Mouse (Mus musculus) macrophage (primary cell): ENCODE measurements around the gene Papolb. TPM values are rescaled to one million over a fixed set of nuclear protein-coding genes. Genes with fewer than 3 reads are reported as not detected.

Experiments
- H3K27ac ChIP-seq: fragments of 350-480 bp; formaldehyde crosslinking; 2 replicates; pipeline ENCODE4 v1.9.0; 2021
- H3K36me3 ChIP-seq: fragments of 350-480 bp; formaldehyde crosslinking; 2 replicates; pipeline ENCODE4 v1.9.0; 2021; ENCODE audit errors: inconsistent target
- H3K4me3 ChIP-seq: fragments of 350-480 bp; formaldehyde crosslinking; 2 replicates; pipeline ENCODE4 v1.9.0; 2021; ENCODE audit errors: inconsistent target
- H3K79me2 ChIP-seq: fragments of 350-480 bp; formaldehyde crosslinking; 2 replicates; pipeline ENCODE4 v1.9.0; 2021; ENCODE audit errors: inconsistent target
- WGBS: methylation state at CpG from one replicate; pipeline ENCODE4 v1.1.7; 2026; ENCODE audit warnings: inconsistent platforms; ENCODE audit not compliant: missing documents; 5-methylcytosine and 5-hydroxymethylcytosine counted together
- polyA plus RNA-seq: library from polyadenylated mRNA; stranded (reverse); fragments of 250-400 nt; gene quantifications from 3 replicates; pipeline ENCODE4 v1.2.4, GENCODE M21; 2018; ENCODE audit warnings: inconsistent platforms
- total RNA-seq, 78 experiments: library from RNA; depleted of rRNA; stranded (reverse); fragments of 250-400 nt; gene quantifications; 1 replicate in 9 of 78; 2 replicates in 24 of 78; 3 replicates in 43 of 78; 4 replicates in 2 of 78; pipeline ENCODE4 v1.2.4; 2018; ENCODE audit warnings: inconsistent platforms in 56 of 78

Papolb gene
- not detected for total RNA-seq (2018; cell fraction: chromatin; rRNA removed)
- not detected for total RNA-seq (2018; cell fraction: cytosol; rRNA removed)
- not detected for total RNA-seq (2018; cell fraction: nucleus; rRNA removed)
- polyA plus RNA-seq: not detected in 3 replicates

- no peak within 1 kb of the TSS for H3K4me3 ChIP-seq
- 54% methylated on average over 30 of the region's 41 CpGs for WGBS
- no peak within 1 kb of the TSS for H3K27ac ChIP-seq
- H3K36me3 ChIP-seq: no peaks in the 10 kb centered on the region
- H3K79me2 ChIP-seq: no peaks in the 10 kb centered on the region
These were observed at the start of gene Papolb for GRCm38 (mm10) chr5:142529915-142530314. Gene Papolb, minus strand, starts transcription at chr5:142530076.

- Histone ChIP-seq H3K27ac (no peak overlapping the region), H3K79me2 (no peaks in the 10 kb centered on the region), H3K36me3 (no peaks in the 10 kb centered on the region), H3K4me3 (no peak overlapping the region)
- 90% methylated on average over 10 of the region's 10 CpGs for WGBS
These were observed 48.3 kb upstream of the Papolb start for GRCm38 (mm10) chr5:142578192-142578591.

GRCm38 (mm10) chr5:142576832-142577231 lies 47.0 kb upstream of the Papolb start:
- Histone ChIP-seq H3K4me3 (no peak overlapping the region), H3K79me2 (no peaks in the 10 kb centered on the region), H3K36me3 (no peaks in the 10 kb centered on the region), H3K27ac (no peak overlapping the region)
- 81% methylated on average over 7 of the region's 7 CpGs for WGBS

GRCm38 (mm10) chr5:142574323-142575057 lies 44.6 kb upstream of the Papolb start:
- no peak overlapping the region for H3K27ac ChIP-seq
- 76% methylated on average over 8 of the region's 8 CpGs for WGBS

GRCm38 (mm10) chr5:142564606-142565005 lies 34.7 kb upstream of the Papolb start:
- H3K79me2 ChIP-seq: no peaks in the 10 kb centered on the region
- H3K27ac ChIP-seq: no peak overlapping the region
- no peak overlapping the region for H3K4me3 ChIP-seq
- 100% methylated on average over 1 of the region's 1 CpGs for WGBS
- no peaks in the 10 kb centered on the region for H3K36me3 ChIP-seq

More at GRCm38 (mm10) chr5:142574323-142575057, 44.6 kb upstream of the Papolb start:
- Histone ChIP-seq H3K36me3 (no peaks in the 10 kb centered on the region), H3K4me3 (no peak overlapping the region), H3K79me2 (no peaks in the 10 kb centered on the region)

- no peak overlapping the region for H3K27ac ChIP-seq
- WGBS: 55% methylated on average over 7 of the region's 7 CpGs
- no peak overlapping the region for H3K4me3 ChIP-seq
- no peaks in the 10 kb centered on the region for H3K36me3 ChIP-seq
- no peaks in the 10 kb centered on the region for H3K79me2 ChIP-seq
These were observed 30.4 kb upstream of the Papolb start for GRCm38 (mm10) chr5:142560261-142560660.

GRCm38 (mm10) chr5:142557397-142558067 lies 27.7 kb upstream of the Papolb start:
- no peak overlapping the region for H3K4me3 ChIP-seq
- H3K79me2 ChIP-seq: no peaks in the 10 kb centered on the region
- 49% methylated on average over 7 of the region's 21 CpGs for WGBS
- no peak overlapping the region for H3K27ac ChIP-seq
- H3K36me3 ChIP-seq: no peaks in the 10 kb centered on the region

GRCm38 (mm10) chr5:142556721-142557120 lies 26.8 kb upstream of the Papolb start:
- H3K4me3 ChIP-seq: no peak overlapping the region
- 89% methylated on average over 4 of the region's 4 CpGs for WGBS

GRCm38 (mm10) chr5:142555866-142556265 lies 26.0 kb upstream of the Papolb start:
- Histone ChIP-seq H3K4me3 (no peak overlapping the region), H3K79me2 (no peaks in the 10 kb centered on the region), H3K27ac (no peak overlapping the region), H3K36me3 (no peaks in the 10 kb centered on the region)
- WGBS: 68% methylated on average over 5 of the region's 5 CpGs

More at GRCm38 (mm10) chr5:142556721-142557120, 26.8 kb upstream of the Papolb start:
- H3K27ac ChIP-seq: no peak overlapping the region
- H3K79me2 ChIP-seq: no peaks in the 10 kb centered on the region
- no peaks in the 10 kb centered on the region for H3K36me3 ChIP-seq

GRCm38 (mm10) chr5:142550706-142551652 lies 21.1 kb upstream of the Papolb start, which contains the start of gene Radil:
Gene Radil, minus strand, starts transcription at chr5:142551098.
- no peak within 1 kb of the TSS for H3K27ac ChIP-seq
- WGBS: 5% methylated on average over 74 of the region's 80 CpGs
- no peaks in the 10 kb centered on the region for H3K79me2 ChIP-seq

GRCm38 (mm10) chr5:142549961-142550705 lies 20.3 kb upstream of the Papolb start:
- Histone ChIP-seq H3K79me2 (no peaks in the 10 kb centered on the region), H3K27ac (no peak overlapping the region), H3K4me3 (no peak overlapping the region), H3K36me3 (no peaks in the 10 kb centered on the region)
- 19% methylated on average over 31 of the region's 31 CpGs for WGBS

More at GRCm38 (mm10) chr5:142550706-142551652, 21.1 kb upstream of the Papolb start, which contains the start of gene Radil:
- Histone ChIP-seq H3K4me3 (no peak within 1 kb of the TSS), H3K36me3 (no peaks in the 10 kb centered on the region)

- H3K36me3 ChIP-seq: no peaks in the 10 kb centered on the region
- no peak overlapping the region for H3K4me3 ChIP-seq
- H3K79me2 ChIP-seq: no peaks in the 10 kb centered on the region
- 86% methylated on average over 9 of the region's 9 CpGs for WGBS
- H3K27ac ChIP-seq: no peak overlapping the region
These were observed 19.6 kb upstream of the Papolb start for GRCm38 (mm10) chr5:142549441-142549840.

GRCm38 (mm10) chr5:142547066-142547465 lies 17.2 kb upstream of the Papolb start:
- Histone ChIP-seq H3K36me3 (no peaks in the 10 kb centered on the region), H3K79me2 (no peaks in the 10 kb centered on the region), H3K4me3 (no peak overlapping the region), H3K27ac (no peak overlapping the region)
- WGBS: 83% methylated on average over 3 of the region's 3 CpGs
